Mouse (Mus musculus) liver, embryonic 12.5 days (tissue): ENCODE results near the gene Hspg2. TPM values are rescaled to one million over a fixed set of nuclear protein-coding genes. Genes with fewer than 3 reads are reported as not detected.

Source experiments
- ATAC-seq: fragments of 200-750 bp; cut with Nextera tagmentation; 2 replicates; pipeline ENCODE4 v1.8.0; 2017; ENCODE audit warnings: moderate number of reproducible peaks, mild to moderate bottlenecking, moderate library complexity
- H3K27ac ChIP-seq: fragments of 300-500 bp; sonication (generic); 2 replicates; pipeline ENCODE4 v1.5.1; 2016; ENCODE audit warnings: mild to moderate bottlenecking
- H3K27me3 ChIP-seq: fragments of 300-500 bp; sonication (generic); replicated peaks from 2 replicates; pipeline ENCODE4 v1.6.1; 2016; ENCODE audit warnings: mild to moderate bottlenecking, moderate library complexity
- H3K36me3 ChIP-seq: fragments of 300-500 bp; sonication (generic); 2 replicates; pipeline ENCODE4 v1.6.1; 2016; ENCODE audit warnings: mild to moderate bottlenecking, moderate library complexity
- H3K4me1 ChIP-seq: fragments of 300-500 bp; sonication (generic); 2 replicates; pipeline ENCODE4 v1.6.1; 2016
- H3K4me2 ChIP-seq: fragments of 300-500 bp; sonication (generic); 2 replicates; pipeline ENCODE4 v1.6.1; 2016; ENCODE audit warnings: mild to moderate bottlenecking, moderate library complexity
- H3K4me3 ChIP-seq: fragments of 300-500 bp; sonication (generic); 2 replicates; pipeline ENCODE4 v1.5.1; 2016; ENCODE audit warnings: mild to moderate bottlenecking, moderate library complexity
- H3K9ac ChIP-seq: fragments of 300-500 bp; sonication (generic); 2 replicates; pipeline ENCODE4 v1.6.1; 2016; ENCODE audit warnings: mild to moderate bottlenecking, moderate library complexity
- H3K9me3 ChIP-seq: fragments of 300-500 bp; sonication (generic); replicated peaks from 2 replicates; pipeline ENCODE4 v1.6.1; 2016; ENCODE audit warnings: mild to moderate bottlenecking, moderate library complexity
- WGBS: fragments of 180-500 bp; shearing (Covaris S2); methylation state at CpG from one replicate; pipeline ENCODE4 v1.1.7; 2016; ENCODE audit not compliant: insufficient replicate concordance; 5-methylcytosine and 5-hydroxymethylcytosine counted together
- polyA plus RNA-seq: library from polyadenylated mRNA; unstranded; fragments of >200 nt; fragmentation: Nextera tagmentation; extraction: Ambion mirVana; gene quantifications from 2 replicates; pipeline ENCODE4 v1.2.1, GENCODE M21; 2016

Gene Hspg2
- polyA plus RNA-seq, 1 experiment from 2014 or later = 7.3 TPM

DNA sequence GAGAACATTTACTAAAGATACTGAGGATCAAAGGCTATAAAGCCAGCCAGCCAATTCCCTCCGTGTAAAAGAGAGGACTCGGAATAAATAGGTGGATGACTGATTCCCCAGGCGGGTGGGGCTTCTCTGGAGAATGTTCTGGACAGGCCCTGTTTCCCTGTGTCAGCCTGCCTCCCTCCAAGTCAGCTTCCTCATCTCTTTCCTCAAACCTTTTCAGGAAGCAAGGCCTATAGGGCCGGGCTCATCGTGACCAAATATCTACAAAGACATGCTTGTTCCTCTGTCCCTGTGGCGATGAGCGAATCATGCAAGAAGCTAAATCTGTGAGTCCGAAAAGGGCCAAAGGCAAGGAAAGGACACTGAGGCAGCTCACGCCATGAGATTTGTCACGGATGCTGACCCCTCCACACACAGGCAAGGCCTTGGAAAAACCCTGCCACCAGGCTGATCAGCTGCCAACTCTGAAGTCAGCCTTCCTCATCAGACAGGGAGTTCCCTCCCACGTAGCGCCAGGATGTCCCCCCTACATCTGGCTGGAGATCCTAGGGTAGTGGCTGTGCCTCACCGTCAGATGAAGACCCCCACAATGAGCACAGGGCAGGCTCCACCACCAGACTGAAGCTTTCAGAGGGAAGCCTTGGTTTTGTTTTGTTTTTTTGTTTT is 3.3 kb upstream of the Hspg2 start:
- H3K4me2 ChIP-seq = no peak overlapping the region
- no peak for ATAC-seq
- 55% methylated on average over 13 of the region's 13 CpGs for WGBS

DNA sequence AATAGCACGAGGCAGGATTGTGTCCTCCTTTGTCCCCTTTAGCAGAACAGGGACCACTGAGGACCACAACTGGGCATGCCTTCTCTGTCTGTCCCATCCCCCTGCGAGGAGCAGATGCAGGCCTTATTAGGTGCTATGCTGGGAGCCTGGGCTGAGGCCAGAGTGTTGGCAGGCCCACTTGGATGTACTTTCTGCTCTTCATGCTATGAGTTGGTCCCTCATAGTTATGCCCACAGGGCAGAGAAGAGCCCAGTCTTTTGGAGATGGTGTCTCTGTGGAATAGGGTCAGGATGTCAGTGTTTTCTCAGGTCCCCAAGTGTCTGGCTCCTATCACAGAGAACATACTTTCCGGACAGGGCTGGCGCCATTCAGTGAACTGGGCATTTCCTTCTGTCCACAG is 1.6 kb upstream of the Hspg2 start:
- Histone ChIP-seq H3K9ac (no peak overlapping the region), H3K27ac (no peak overlapping the region)
- 64% methylated on average over 4 of the region's 4 CpGs for WGBS

More for the DNA sequence above, 3.3 kb upstream of the Hspg2 start:
- H3K27me3 ChIP-seq = peaks cover 22% of the 10 kb centered on the region
- no peak overlapping the region for H3K27ac ChIP-seq
- H3K4me1 ChIP-seq = peaks cover 44% of the 10 kb centered on the region
- no peak overlapping the region for H3K9ac ChIP-seq
- no peaks in the 10 kb centered on the region for H3K9me3 ChIP-seq
- no peak overlapping the region for H3K4me3 ChIP-seq
- no peaks in the 10 kb centered on the region for H3K36me3 ChIP-seq

DNA sequence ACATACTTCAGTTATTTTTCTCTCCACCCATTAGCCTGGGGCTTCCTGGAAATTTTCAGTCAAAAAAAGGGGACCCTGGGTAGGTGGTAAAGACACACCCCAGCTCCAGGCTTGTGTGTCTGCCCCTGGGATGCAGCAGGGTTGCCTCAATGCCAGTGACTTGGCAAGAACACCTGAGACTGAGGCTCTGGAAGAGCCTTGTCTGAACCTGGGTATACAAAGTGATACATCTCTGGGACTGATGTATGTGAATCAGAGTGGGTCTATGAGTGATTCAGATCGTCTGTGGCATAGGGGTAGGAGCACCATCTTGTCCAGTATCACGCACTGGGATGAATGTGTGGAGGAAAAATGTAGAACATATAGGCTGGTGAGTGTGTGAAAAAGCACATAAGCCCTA is 1.0 kb upstream of the Hspg2 start:
- Histone ChIP-seq H3K36me3 (no peaks in the 10 kb centered on the region), H3K27me3 (peaks cover 33% of the 10 kb centered on the region), H3K9me3 (no peaks in the 10 kb centered on the region), H3K4me1 (peaks cover 54% of the 10 kb centered on the region), H3K4me2 (peak overlapping the region; percentile 80; the same call in 1 of the 2 replicates), H3K4me3 (no peak overlapping the region), H3K27ac (no peak overlapping the region), H3K9ac (no peak overlapping the region)
- no peak for ATAC-seq
- WGBS = 81% methylated on average over 2 of the region's 2 CpGs

More for the DNA sequence above, 1.6 kb upstream of the Hspg2 start:
- Histone ChIP-seq H3K4me1 (peaks cover 51% of the 10 kb centered on the region), H3K36me3 (no peaks in the 10 kb centered on the region), H3K9me3 (no peaks in the 10 kb centered on the region), H3K27me3 (peaks cover 33% of the 10 kb centered on the region), H3K4me3 (no peak overlapping the region), H3K4me2 (no peak overlapping the region)
- no peak for ATAC-seq

DNA sequence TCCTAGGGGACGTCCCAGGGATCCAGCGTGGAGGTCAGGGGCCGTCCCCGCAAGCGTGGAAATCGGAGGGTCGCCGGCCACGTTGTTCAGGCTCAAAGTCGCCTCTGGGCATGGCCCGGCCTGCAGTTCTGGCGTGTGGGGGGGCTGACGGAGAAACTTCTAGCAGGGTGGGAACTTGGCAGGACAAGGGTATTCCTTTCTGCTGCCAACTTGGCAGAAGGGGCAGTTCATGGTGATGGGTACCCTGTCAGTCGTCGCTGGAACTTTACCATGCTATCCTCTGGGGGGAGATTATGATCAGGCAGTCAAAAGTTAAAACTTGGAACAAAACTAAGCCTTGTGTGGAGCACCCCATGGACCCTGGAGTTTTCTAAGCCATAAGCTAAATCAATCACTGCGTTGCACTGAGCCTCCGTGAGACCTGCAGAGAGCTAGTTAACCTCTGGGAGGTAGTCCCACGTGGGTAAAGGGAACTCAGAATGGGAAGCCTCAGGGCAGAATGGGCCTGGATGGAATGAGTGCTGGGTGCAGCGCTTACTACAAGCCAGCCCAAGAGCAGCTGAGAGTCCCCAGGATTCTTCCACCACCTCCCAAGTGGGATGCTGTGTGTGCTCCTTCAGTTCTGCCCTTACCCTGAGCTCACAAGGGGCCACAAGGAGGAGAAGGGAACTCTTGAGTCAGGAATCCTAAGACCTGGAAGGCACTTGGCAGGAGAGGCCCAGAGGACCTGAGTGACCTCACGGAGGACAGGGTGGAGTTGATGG is 694 bp downstream of the Hspg2 start:
- peaks cover 44% of the 10 kb centered on the region for H3K27me3 ChIP-seq
- peak overlapping the region; percentile 80 for H3K4me2 ChIP-seq
- no peak overlapping the region; the same call in 1 of the 2 replicates for H3K27ac ChIP-seq
- peaks cover 69% of the 10 kb centered on the region for H3K4me1 ChIP-seq
- 9% methylated on average over 20 of the region's 20 CpGs for WGBS
- peak overlapping the region; percentile 66 for H3K9ac ChIP-seq
- H3K4me3 ChIP-seq = peak overlapping the region; percentile 61
- no peak for ATAC-seq
- no peaks in the 10 kb centered on the region for H3K36me3 ChIP-seq
- H3K9me3 ChIP-seq = no peaks in the 10 kb centered on the region

DNA sequence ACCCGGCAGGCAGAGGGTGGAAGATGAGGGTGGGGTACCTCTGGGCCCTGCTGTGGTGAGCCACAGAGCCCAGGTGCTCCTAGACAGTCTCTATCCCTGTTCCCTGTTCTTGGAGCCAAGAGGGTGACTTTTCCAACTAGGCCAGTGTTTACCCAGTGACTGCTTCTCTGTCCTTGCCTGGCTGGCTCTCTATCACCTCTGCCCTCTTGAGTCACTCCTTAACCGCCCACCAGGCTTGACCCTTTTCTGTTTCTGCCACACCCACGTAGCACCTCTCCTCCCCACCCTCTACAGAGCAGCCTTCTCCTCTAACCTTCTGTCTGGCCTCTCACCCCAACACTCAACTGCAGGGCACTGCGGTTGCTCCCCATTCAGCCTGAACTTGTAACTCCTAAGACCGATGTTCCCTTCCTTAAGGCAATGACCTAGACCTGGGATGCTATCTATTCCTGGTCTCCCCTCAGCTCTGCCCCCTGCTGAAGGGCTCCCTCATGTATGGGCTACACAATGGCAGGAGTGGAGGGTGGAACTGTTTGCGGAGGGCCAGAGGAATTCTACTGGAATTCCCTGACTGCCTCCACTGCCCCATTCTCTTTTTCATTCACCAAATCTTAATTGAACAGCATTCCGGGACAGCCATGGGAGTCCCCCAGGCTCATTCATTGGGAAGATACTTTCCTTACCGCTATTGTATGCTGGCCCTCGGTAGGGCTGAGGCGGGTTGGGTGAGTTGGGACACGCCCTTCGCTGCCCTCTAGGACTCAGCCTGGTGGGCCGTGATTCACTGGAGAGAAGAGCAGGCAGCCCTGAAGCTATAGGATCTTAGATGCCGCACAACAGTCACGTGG is 1.5 kb downstream of the Hspg2 start:
- Histone ChIP-seq H3K4me2 (peak overlapping the region; percentile 80), H3K36me3 (no peaks in the 10 kb centered on the region), H3K4me3 (peak overlapping the region; percentile 61), H3K9ac (0 out of 2 replicates have a peak overlapping the region, but pooled peaks have one; percentile 66), H3K9me3 (no peaks in the 10 kb centered on the region), H3K27ac (0 out of 2 replicates have a peak overlapping the region, but pooled peaks have one; percentile 38), H3K4me1 (peaks cover 76% of the 10 kb centered on the region), H3K27me3 (peaks cover 44% of the 10 kb centered on the region)
- ATAC-seq = no peak
- 34% methylated on average over 15 of the region's 15 CpGs for WGBS

DNA sequence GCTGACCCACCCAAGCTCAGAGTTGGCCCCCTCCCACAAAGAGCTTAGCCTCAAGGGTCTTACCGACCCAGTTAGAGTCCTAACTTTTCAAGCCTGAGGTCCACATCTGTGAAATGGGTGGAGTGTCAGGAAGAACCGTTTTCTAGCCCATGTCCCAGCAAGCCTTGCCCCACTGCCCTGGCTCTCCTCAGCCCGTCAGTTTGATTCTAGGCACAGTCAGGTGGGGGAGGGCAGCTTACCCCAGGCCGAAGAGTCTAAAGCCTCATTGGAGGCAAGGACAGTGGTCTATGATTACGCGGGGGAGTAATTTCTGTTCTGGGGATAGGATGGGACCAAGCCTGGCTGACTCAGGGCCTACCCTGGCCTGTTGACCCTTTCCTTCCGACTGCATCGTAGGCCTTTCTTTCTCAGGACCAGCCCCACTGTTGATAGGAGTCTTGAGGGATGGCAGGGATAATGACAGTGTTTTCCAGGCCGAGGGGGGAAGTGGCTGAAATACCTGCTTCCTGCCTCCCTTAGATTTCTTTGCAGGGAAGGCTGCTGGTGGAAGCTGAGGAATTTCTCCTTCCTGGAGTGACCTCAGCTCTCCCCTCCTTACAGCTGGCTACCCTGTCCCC is 2.2 kb downstream of the Hspg2 start:
- 0 out of 2 replicates have a peak overlapping the region, but pooled peaks have one; percentile 38 for H3K27ac ChIP-seq
- H3K36me3 ChIP-seq = no peaks in the 10 kb centered on the region
- peak overlapping the region; percentile 10; the same call in 1 of the 2 replicates for H3K9ac ChIP-seq
- peak overlapping the region; percentile 61; the same call in 1 of the 2 replicates for H3K4me3 ChIP-seq
- peaks cover 83% of the 10 kb centered on the region for H3K4me1 ChIP-seq
- peaks cover 50% of the 10 kb centered on the region for H3K27me3 ChIP-seq
- peak overlapping the region; percentile 80 for H3K4me2 ChIP-seq
- ATAC-seq = no peak
- H3K9me3 ChIP-seq = no peaks in the 10 kb centered on the region
- 56% methylated on average over 9 of the region's 9 CpGs for WGBS

DNA sequence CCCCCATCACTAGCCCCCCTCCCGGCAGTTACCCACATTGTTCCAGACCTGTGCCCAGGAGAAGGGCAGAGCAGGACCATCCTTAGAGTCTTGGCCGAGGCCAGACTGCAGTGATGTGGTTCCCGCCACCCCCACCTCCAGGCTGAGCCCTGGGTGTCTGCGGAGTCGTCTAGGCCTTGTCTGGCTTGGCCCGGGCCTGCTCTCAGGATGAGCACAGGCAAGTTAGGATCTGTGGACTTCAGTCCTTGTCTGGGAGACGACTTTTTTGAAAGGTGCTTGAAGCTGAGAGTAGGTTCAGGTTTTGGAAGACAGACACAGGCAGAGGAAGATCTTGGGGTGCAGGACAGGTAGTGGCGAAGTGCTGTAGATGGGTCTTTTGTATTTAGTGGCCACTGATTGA is 2.8 kb downstream of the Hspg2 start:
- Histone ChIP-seq H3K4me1 (peaks cover 83% of the 10 kb centered on the region), H3K9me3 (no peaks in the 10 kb centered on the region), H3K27ac (no peak overlapping the region), H3K4me3 (no peak overlapping the region), H3K27me3 (peaks cover 55% of the 10 kb centered on the region), H3K9ac (0 out of 2 replicates have a peak overlapping the region, but pooled peaks have one; percentile 10), H3K4me2 (peak overlapping the region; percentile 16; the same call in 1 of the 2 replicates), H3K36me3 (no peaks in the 10 kb centered on the region)
- ATAC-seq = no peak
- 51% methylated on average over 8 of the region's 8 CpGs for WGBS

DNA sequence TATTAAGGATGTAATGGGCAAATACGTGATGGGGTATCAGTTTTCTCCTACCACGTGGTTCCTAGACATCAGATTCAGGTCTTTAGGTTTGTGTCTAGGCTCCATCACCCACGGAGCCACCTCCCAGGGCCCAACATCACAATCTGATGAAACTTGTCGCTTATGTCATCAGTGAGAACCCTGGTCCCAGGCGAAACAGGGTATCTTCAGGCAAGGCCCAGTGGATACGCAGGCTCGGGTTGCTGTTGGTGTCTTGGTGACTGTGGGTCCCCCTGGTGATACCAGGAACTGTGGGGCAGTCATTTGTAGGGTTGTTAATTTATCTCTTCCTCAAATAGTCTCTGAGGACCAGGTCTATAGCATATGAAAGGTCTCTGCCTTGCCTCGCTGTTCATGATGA is 4.7 kb downstream of the Hspg2 start:
- no peak overlapping the region for H3K9ac ChIP-seq
- peaks cover 66% of the 10 kb centered on the region for H3K27me3 ChIP-seq
- H3K27ac ChIP-seq = no peak overlapping the region
- no peak for ATAC-seq
- no peak overlapping the region for H3K4me2 ChIP-seq
- H3K36me3 ChIP-seq = no peaks in the 10 kb centered on the region
- 57% methylated on average over 8 of the region's 8 CpGs for WGBS
- H3K4me3 ChIP-seq = no peak overlapping the region
- no peaks in the 10 kb centered on the region for H3K9me3 ChIP-seq
- peaks cover 87% of the 10 kb centered on the region for H3K4me1 ChIP-seq

DNA sequence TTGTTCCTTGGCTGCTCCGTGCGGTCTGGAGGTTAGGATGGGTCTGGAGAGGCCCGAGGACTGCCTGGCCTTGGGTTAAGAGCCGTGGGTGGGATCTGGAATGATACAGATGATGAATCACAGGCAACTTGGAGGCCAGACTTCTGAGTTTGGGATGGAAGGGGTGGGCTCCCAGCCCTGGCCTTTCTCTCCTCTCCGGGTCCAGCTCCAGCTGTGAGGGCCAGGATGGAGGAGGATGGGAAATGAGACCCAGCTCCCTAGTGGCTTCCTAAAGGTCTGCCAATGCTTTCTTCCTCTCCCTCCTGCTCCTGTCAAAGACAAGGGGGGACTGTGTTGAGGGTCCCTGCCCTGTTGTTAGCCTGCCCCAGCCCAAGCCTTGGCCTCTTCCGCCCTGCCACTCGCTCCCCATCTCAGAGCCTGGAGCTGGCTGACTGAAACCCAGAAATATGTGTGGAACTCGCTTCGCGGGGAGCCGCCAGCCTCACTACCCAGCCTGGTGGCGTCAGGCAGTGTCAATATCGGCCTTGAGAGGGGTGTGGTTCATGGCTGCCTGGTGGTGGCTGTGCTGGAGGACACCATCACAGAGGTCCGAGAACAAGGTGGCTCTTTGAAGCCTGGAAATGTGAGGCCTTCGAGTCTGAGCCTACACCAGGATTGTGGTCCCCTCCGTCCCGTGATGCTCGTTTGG is 5.3 kb downstream of the Hspg2 start:
- peaks cover 62% of the 10 kb centered on the region for H3K27me3 ChIP-seq
- 63% methylated on average over 18 of the region's 18 CpGs for WGBS
- peaks cover 87% of the 10 kb centered on the region for H3K4me1 ChIP-seq
- no peak overlapping the region for H3K27ac ChIP-seq
- H3K9me3 ChIP-seq = no peaks in the 10 kb centered on the region
- H3K4me3 ChIP-seq = no peak overlapping the region
- no peak overlapping the region for H3K4me2 ChIP-seq
- ATAC-seq = no peak
- no peak overlapping the region for H3K9ac ChIP-seq
- H3K36me3 ChIP-seq = no peaks in the 10 kb centered on the region

DNA sequence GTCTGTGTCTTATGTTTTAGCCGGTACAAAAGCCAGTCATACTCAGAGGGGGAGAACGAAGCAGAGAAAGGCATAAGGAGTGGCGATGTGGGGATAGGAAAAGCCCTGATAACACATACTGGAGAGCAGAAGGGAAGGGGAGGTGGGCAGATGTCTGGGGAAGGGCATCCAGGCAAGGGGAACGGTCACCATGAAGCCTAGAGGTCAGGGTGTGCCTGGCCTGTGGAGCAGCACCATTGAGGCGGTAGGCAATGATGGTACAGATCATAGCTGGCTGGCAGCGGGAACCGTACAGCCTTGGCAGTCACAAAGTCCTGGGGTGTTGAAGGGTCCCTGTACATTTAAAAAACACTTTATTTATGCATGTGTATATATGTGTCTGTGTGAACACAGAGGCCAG is 6.1 kb downstream of the Hspg2 start:
- Histone ChIP-seq H3K4me1 (peaks cover 87% of the 10 kb centered on the region), H3K9me3 (no peaks in the 10 kb centered on the region), H3K36me3 (no peaks in the 10 kb centered on the region), H3K4me3 (no peak overlapping the region), H3K4me2 (no peak overlapping the region), H3K27me3 (peaks cover 53% of the 10 kb centered on the region), H3K9ac (no peak overlapping the region), H3K27ac (no peak overlapping the region)
- 72% methylated on average over 7 of the region's 7 CpGs for WGBS
- no peak for ATAC-seq
